Mouse (Mus musculus) midbrain, embryonic 10.5 days (tissue): ENCODE data around the gene Gm20716. TPM values are rescaled to one million over a fixed set of nuclear protein-coding genes. Genes with fewer than 3 reads are reported as not detected.
A peak's percentile ranks its signal among the peaks of the same experiment; 100 is the strongest.
"Not testable (repeated sequence)": the region's sequence is repeated elsewhere in the genome, so short reads cannot be mapped to it uniquely, and the experiment has no call there.

Source experiments
- DNase-seq: peaks from one replicate; pipeline ENCODE4 v3.0.0-alpha.2; 2017; ENCODE audit warnings: low spot score
- H3K27ac ChIP-seq: fragments of 300-500 bp; sonication (generic); replicated peaks from 2 replicates; pipeline ENCODE4 v1.5.1; 2016; ENCODE audit warnings: mild to moderate bottlenecking
- H3K27me3 ChIP-seq: fragments of 300-500 bp; sonication (generic); 2 replicates; pipeline ENCODE4 v1.6.1; 2016; ENCODE audit warnings: low read depth, mild to moderate bottlenecking; ENCODE audit not compliant: poor library complexity, severe bottlenecking
- H3K36me3 ChIP-seq: fragments of 300-500 bp; sonication (generic); 2 replicates; pipeline ENCODE4 v1.6.1; 2016; ENCODE audit warnings: mild to moderate bottlenecking, moderate library complexity
- H3K4me1 ChIP-seq: fragments of 300-500 bp; sonication (generic); 2 replicates; pipeline ENCODE4 v1.6.1; 2016
- H3K4me3 ChIP-seq: fragments of 300-500 bp; sonication (generic); 2 replicates; pipeline ENCODE4 v1.5.1; 2016; ENCODE audit warnings: mild to moderate bottlenecking, moderate library complexity
- H3K9me3 ChIP-seq: fragments of 300-500 bp; sonication (generic); replicated peaks from 2 replicates; pipeline ENCODE4 v1.6.1; 2016; ENCODE audit warnings: mild to moderate bottlenecking
- WGBS: fragments of 180-500 bp; shearing (Covaris S2); methylation state at CpG from one replicate; pipeline ENCODE4 v1.1.7; 2016; 5-methylcytosine and 5-hydroxymethylcytosine counted together
- polyA plus RNA-seq: library from polyadenylated mRNA; unstranded; fragments of >200 nt; fragmentation: Nextera tagmentation; extraction: Ambion mirVana; gene quantifications from 2 replicates; pipeline ENCODE4 v1.2.1, GENCODE M21; 2016

The Gm20716 gene
- polyA plus RNA-seq, 1 experiment from 2014 or later = 17.2 TPM

GRCm38 (mm10) chr2:168175946-168176345 is 54.2 kb downstream of the Gm20716 start:
- Histone ChIP-seq H3K36me3 (peaks cover 35% of the 10 kb centered on the region), H3K27ac (no peak overlapping the region), H3K27me3 (no peaks in the 10 kb centered on the region), H3K4me1 (0 out of 2 replicates have a peak, but pooled peaks cover 2% of the 10 kb centered on the region), H3K4me3 (no peak overlapping the region), H3K9me3 (no peaks in the 10 kb centered on the region)
- WGBS = 41% methylated on average over 7 of the region's 7 CpGs
- no peak for DNase-seq

- Histone ChIP-seq H3K4me1 (peaks cover 41% of the 10 kb centered on the region), H3K9me3 (no peaks in the 10 kb centered on the region), H3K36me3 (peaks cover 12% of the 10 kb centered on the region), H3K27me3 (no peaks in the 10 kb centered on the region), H3K27ac (peak overlapping the region; percentile 67), H3K4me3 (peak overlapping the region; percentile 32)
- 9% methylated on average over 13 of the region's 13 CpGs for WGBS
- DNase-seq = peak; percentile 35
These were observed 59.9 kb downstream of the Gm20716 start for GRCm38 (mm10) chr2:168170167-168170685.

- peak overlapping the region; percentile 32 for H3K4me3 ChIP-seq
- no peaks in the 10 kb centered on the region for H3K9me3 ChIP-seq
- DNase-seq = no peak
- WGBS = 1% methylated on average over 9 of the region's 9 CpGs
- H3K27me3 ChIP-seq = no peaks in the 10 kb centered on the region
- H3K4me1 ChIP-seq = peaks cover 41% of the 10 kb centered on the region
- H3K36me3 ChIP-seq = peaks cover 7% of the 10 kb centered on the region; the same call in 1 of the 2 replicates
- peak overlapping the region; percentile 67 for H3K27ac ChIP-seq
These were observed 60.4 kb downstream of the Gm20716 start for GRCm38 (mm10) chr2:168169800-168170113.

- Histone ChIP-seq H3K27me3 (no peaks in the 10 kb centered on the region), H3K9me3 (no peaks in the 10 kb centered on the region), H3K36me3 (0 out of 2 replicates have a peak, but pooled peaks cover 4% of the 10 kb centered on the region), H3K4me3 (peak overlapping the region; percentile 32; the same call in 1 of the 2 replicates), H3K4me1 (peaks cover 41% of the 10 kb centered on the region), H3K27ac (peak overlapping the region; percentile 67)
- WGBS = 26% methylated on average over 9 of the region's 9 CpGs
- DNase-seq = peak; percentile 57
These were observed 61.0 kb downstream of the Gm20716 start for GRCm38 (mm10) chr2:168168892-168169799.

DNA sequence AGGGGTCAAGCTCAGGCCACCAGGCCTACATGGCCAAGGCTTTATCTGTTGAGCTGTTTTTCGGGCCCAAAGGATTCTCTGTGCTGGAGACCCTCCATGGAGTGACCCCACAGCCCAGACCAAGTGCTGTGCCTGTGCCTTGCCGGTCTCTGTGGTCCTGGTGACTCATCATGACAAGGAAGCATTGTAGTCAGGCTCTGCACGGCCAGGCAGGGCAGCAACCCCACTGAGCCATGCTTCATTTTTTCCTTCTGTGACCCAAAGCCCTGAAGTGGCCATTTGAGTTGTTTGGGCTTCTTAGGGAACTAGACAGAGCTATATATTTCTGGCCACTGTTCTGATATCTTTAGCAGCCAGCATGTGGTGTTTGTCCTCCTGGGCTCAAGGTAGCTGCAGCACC is 62.4 kb downstream of the Gm20716 start:
- no peak for DNase-seq
- Histone ChIP-seq H3K36me3 (0 out of 2 replicates have a peak, but pooled peaks cover 4% of the 10 kb centered on the region), H3K9me3 (no peaks in the 10 kb centered on the region), H3K27me3 (0 out of 2 replicates have a peak, but pooled peaks cover 5% of the 10 kb centered on the region), H3K27ac (no peak overlapping the region), H3K4me1 (peaks cover 41% of the 10 kb centered on the region), H3K4me3 (no peak overlapping the region)
- 73% methylated on average over 3 of the region's 3 CpGs for WGBS

GRCm38 (mm10) chr2:168166750-168167460 is 63.3 kb downstream of the Gm20716 start:
- WGBS = 51% methylated on average over 21 of the region's 21 CpGs
- peaks cover 44% of the 10 kb centered on the region for H3K4me1 ChIP-seq
- H3K27me3 ChIP-seq = peaks cover 12% of the 10 kb centered on the region
- no peak overlapping the region for H3K4me3 ChIP-seq
- H3K36me3 ChIP-seq = no peaks in the 10 kb centered on the region
- H3K9me3 ChIP-seq = no peaks in the 10 kb centered on the region
- H3K27ac ChIP-seq = 0 out of 2 replicates have a peak overlapping the region, but pooled peaks have one; percentile 50
- DNase-seq = no peak

GRCm38 (mm10) chr2:168161978-168162377 is 68.2 kb downstream of the Gm20716 start:
- H3K4me1 ChIP-seq = peaks cover 34% of the 10 kb centered on the region
- H3K27ac ChIP-seq = peak overlapping the region; percentile 74
- peaks cover 59% of the 10 kb centered on the region for H3K27me3 ChIP-seq
- H3K9me3 ChIP-seq = no peaks in the 10 kb centered on the region
- peak overlapping the region; percentile 45 for H3K4me3 ChIP-seq
- WGBS = 8% methylated on average over 14 of the region's 14 CpGs
- H3K36me3 ChIP-seq = no peaks in the 10 kb centered on the region
- no peak for DNase-seq

DNA sequence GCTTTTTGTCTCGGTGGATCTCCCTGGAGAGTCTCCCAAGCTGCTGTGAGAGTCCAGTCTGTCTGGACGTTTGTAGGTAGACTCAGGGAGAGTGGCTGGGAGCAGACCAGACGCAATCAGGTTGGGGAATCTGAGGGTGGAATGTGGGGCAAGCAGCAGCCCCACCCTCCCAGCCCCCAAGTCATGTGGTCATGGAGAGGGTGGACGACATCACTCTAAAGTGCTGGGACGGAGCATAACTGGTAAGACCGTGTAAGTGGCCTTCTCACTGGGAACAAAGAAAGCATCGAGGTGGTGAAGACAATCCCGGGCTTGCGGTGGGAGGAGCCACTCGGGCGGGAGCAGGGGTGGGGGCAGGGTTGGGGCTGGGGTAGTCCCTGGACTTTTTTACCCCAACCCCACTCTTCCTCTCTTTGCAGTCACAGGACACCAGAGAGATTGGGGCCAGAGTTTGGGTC is 68.6 kb downstream of the Gm20716 start:
- Histone ChIP-seq H3K27ac (peak overlapping the region; percentile 74), H3K4me3 (peak overlapping the region; percentile 45), H3K27me3 (peaks cover 61% of the 10 kb centered on the region), H3K4me1 (peaks cover 30% of the 10 kb centered on the region), H3K36me3 (no peaks in the 10 kb centered on the region), H3K9me3 (no peaks in the 10 kb centered on the region)
- DNase-seq = peak; percentile 49
- 2% methylated on average over 11 of the region's 11 CpGs for WGBS

GRCm38 (mm10) chr2:168160370-168160930 is 69.7 kb downstream of the Gm20716 start:
- no peak for DNase-seq
- no peak overlapping the region for H3K27ac ChIP-seq
- no peaks in the 10 kb centered on the region for H3K36me3 ChIP-seq
- peaks cover 70% of the 10 kb centered on the region for H3K27me3 ChIP-seq
- H3K4me3 ChIP-seq = no peak overlapping the region
- 83% methylated on average over 9 of the region's 9 CpGs for WGBS
- H3K9me3 ChIP-seq = no peaks in the 10 kb centered on the region
- peaks cover 40% of the 10 kb centered on the region for H3K4me1 ChIP-seq

DNA sequence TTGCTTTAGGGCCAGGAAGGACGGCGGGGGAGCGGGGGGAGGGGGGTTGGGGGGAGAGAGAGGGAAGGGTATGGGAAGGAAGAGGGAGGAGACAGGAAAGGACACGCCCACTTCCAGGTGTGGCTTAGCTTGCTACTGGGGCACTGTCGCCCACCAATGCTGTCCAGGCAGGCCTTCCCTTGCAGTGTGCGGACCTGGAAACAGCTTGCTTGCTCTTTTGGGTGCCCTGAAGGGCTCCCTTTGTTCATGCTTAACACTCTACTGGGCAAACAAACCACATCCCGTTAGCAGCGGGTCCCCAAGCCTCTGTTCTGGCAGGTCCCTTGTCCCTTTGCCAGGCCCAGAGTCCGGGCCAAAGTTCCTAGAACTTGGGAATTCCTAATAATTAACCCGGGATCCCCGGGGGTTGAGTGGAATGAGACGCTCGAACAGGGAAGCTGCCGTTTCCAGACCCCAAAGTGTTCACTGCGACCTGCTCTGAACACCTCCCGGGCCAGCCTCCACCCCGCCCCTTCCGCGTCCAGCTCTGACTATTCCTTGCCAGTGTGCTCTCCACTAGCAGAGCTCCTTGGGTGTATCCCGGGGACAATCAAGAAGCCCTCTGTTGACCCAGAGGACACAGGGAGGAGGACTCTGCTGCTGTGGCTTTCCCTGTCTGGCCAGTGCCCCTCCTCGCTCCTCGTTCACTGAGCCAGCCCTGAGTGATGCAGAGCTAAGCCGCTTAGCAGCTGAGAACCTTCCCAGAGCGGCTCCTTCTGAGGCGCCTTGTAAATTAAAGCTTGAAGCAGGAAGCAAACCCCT is 71.1 kb downstream of the Gm20716 start:
- H3K4me3 ChIP-seq = peak overlapping the region; percentile 51
- peak overlapping the region; percentile 83 for H3K27ac ChIP-seq
- peak; percentile 72 for DNase-seq
- no peaks in the 10 kb centered on the region for H3K36me3 ChIP-seq
- WGBS = 1% methylated on average over 25 of the region's 25 CpGs
- H3K4me1 ChIP-seq = peaks cover 53% of the 10 kb centered on the region
- H3K27me3 ChIP-seq = peaks cover 70% of the 10 kb centered on the region
- no peaks in the 10 kb centered on the region for H3K9me3 ChIP-seq

DNA sequence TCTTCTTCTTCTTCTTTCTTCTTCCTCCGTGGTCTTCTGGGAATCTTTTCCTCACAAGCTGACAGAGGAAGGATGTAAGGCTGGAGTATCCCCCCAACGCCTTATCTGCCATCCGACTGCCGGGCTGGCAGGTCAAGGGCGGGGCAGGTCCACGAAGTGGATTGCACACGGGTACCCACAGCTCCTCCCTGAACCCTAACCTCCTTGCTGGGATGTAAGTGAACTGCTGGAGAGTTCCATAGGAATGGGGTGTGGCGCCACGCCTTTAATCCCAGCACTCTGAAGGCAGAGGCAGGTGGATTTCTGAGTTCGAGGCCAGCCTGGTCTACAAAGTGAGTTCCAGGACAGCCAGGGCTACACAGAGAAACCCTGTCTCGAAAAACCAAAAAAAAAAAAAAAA is 72.2 kb downstream of the Gm20716 start:
- not testable (repeated sequence) for H3K9me3 ChIP-seq, H3K4me3 ChIP-seq, H3K36me3 ChIP-seq, H3K27ac ChIP-seq, DNase-seq
- Histone ChIP-seq H3K27me3 (peaks cover 65% of the 10 kb centered on the region), H3K4me1 (peaks cover 65% of the 10 kb centered on the region)
- WGBS = 47% methylated on average over 9 of the region's 11 CpGs

- Histone ChIP-seq H3K27me3 (peaks cover 53% of the 10 kb centered on the region), H3K4me1 (peaks cover 65% of the 10 kb centered on the region), H3K9me3 (no peaks in the 10 kb centered on the region), H3K36me3 (no peaks in the 10 kb centered on the region), H3K27ac (peak overlapping the region; percentile 67), H3K4me3 (no peak overlapping the region)
- DNase-seq = no peak
- WGBS = 27% methylated on average over 14 of the region's 14 CpGs
These were observed 73.8 kb downstream of the Gm20716 start for GRCm38 (mm10) chr2:168156361-168156760.
